Mouse (Mus musculus) brain, embryonic 14.5 days (tissue): ENCODE results near the gene Il23a.

Experiments used
- CTCF ChIP-seq: fragments of 200-500 bp; IDR thresholded peaks from 2 replicates; pipeline ENCODE4 v1.5.1; 2012; ENCODE audit warnings: inconsistent platforms, mild to moderate bottlenecking, moderate library complexity, borderline replicate concordance; ENCODE audit not compliant: insufficient read depth, insufficient read length; ENCODE audit errors: extremely low read depth
- POLR2A ChIP-seq: fragments of 200-500 bp; IDR thresholded peaks from 2 replicates; pipeline ENCODE4 v1.6.1; 2012; ENCODE audit warnings: mild to moderate bottlenecking, inconsistent platforms, borderline replicate concordance; ENCODE audit not compliant: poor library complexity, insufficient read depth, insufficient read length, severe bottlenecking; ENCODE audit errors: extremely low read depth

DNA sequence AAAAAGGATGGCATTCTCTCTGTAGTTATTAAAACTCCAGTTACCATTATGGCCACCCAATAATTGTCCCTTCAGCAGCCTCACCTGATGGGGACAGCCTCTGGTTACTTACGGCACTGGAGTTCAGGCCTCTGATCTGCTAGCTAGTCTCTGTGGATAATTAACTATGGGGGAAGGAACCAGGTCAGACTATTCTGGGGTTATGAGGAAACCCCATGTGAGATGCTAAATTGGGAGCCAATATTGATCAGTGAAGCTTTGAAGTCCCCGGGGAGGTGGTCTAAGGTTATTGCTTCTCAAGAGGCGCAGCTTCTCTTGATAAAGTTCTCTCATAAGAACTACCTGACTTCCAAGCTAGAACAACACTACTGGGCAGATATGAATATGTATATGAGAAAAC lies 37.6 kb upstream of the Il23a start:
- TF ChIP-seq CTCF, result no peak
- TF ChIP-seq POLR2A, result no peak
